Mouse (Mus musculus): Measurements from ENCODE around the gene Slc6a19.

The Slc6a19 gene

DNA sequence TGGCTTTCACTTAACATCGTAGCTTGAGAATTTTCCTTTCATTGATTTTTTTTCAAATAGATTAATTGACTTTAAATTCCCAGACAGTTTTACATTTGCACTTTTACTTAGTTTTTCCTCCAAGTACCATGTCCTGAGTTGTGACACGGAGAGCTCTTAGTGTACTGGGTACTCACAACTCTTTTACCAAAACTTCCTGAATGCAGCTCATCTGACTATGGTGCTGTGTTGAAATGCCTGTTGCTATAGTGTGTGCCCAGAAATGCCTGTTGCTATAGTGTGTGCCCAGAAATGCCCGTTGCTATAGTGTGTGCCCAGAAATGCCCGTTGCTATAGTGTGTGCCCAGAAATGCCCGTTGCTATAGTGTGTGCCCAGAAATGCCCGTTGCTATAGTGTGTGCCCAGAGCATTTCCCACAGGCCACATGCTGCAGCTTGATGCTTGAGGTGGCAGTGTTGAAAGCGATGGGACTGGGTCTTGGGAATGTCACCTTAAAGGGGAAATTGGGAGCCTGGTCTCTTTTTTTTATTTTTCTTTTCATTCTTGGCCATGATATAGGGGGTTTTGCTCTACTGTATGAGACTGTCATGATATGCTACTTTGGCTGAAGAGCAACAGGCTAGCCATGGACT lies at the start of gene Slc6a19:
TSS of gene Slc6a19 (minus strand) at position 172 of the 632 bp plus-strand sequence.
- no peak for DNase-seq (ENCODE audit: low read depth, low spot score)

GRCm38 (mm10) chr13:73751284-73751683 lies 46.6 kb upstream of the Slc6a19 start:
- DNase-seq (ENCODE audit: low read depth, low spot score): no peak

GRCm38 (mm10) chr13:73750435-73750834 lies 45.8 kb upstream of the Slc6a19 start:
- no peak for DNase-seq (ENCODE audit: low read depth, low spot score)

GRCm38 (mm10) chr13:73748663-73749440 lies 44.2 kb upstream of the Slc6a19 start:
- DNase-seq (ENCODE audit: low read depth, low spot score): peak; percentile 73

DNA sequence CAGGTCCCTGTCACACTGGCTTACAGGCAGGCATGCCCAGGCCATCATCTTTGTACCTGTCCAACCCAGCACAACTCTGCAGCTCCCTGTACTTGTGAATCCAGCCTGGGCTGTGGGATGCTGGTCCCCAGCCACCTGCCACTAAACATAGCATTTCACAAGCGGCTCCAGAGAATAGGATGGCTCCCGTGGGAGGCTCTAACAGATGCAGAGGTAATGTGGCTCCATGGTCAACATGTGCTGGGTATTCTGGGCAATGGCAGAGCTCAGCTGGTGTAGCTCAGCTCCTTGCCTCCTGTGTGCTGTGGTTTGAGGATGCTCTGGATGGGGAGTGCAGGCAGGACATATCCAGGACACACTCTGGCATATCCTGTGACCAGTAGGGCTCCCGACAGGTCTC lies 39.0 kb upstream of the Slc6a19 start:
- DNase-seq (ENCODE audit: low read depth, low spot score): no peak

- DNase-seq (ENCODE audit: low read depth, low spot score): no peak
Measured at GRCm38 (mm10) chr13:73742944-73743343, 38.3 kb upstream of the Slc6a19 start.

DNA sequence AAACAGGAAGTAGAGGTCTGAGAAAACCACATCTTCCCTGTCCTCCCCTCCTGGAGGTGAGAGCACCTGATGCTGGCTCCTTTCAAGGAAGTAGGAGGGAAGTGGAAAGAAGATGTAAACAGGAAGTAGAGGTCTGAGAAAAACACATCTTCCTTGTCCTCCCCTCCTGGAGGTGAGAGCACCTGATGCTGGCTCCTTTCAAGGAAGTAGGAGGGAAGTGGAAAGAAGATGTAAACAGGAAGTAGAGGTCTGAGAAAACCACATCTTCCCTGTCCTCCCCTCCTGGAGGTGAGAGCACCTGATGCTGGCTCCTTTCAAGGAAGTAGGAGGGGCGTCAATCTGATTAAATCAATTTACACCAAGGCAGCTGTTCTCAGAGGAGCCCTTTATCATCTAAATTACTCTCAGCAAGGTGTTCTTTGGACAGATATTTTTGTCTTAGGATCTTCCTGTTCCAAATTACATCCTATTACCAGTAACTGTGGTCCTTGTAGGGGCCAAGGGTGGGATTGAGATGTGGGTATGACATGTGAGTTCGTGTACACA lies 35.8 kb upstream of the Slc6a19 start:
- peak; percentile 40 for DNase-seq (ENCODE audit: low read depth, low spot score)

DNA sequence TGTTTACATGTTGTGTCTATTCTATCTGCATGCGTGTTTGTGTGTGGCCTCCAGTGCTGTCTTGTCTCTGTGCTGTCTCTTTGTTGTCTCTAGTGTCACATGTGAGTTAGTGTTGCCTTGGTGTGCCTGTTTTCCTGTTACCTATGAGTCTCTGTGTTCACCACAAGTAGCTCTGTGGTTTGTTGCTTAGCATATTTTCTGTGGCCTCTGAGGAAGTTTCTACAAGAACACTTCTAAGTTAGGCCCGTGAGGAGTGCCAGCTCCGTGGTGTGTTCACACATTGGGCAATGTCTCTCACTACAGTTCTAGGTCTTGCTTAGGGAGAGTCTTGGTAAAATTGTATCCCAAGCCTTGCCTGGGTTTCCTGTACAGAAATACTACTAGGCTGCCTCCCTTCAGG lies 32.3 kb upstream of the Slc6a19 start:
- peak; percentile 76 for DNase-seq (ENCODE audit: low read depth, low spot score)

- no peak for DNase-seq (ENCODE audit: low read depth, low spot score)
Measured at GRCm38 (mm10) chr13:73735928-73736327, 31.3 kb upstream of the Slc6a19 start.

DNA sequence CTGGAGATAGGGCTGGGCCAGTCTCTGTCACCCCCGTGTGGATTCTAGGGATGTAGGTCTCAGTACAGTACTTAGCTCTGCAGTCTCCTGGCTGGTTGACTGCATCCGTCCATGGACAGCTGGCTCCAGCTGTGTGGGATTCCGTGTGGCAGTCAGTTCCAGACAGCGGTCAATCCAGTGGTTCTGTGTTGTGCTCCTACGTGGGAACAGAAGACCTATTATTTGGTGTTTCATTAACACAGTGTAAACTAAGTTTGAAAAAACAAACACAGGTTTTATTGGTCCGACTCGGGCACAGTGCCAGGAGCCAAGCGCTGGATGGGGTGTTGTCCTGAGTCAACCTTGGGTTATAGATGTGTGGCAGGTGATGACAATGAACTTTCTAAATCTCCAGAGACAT lies 30.6 kb upstream of the Slc6a19 start:
- DNase-seq (ENCODE audit: low read depth, low spot score): no peak

DNA sequence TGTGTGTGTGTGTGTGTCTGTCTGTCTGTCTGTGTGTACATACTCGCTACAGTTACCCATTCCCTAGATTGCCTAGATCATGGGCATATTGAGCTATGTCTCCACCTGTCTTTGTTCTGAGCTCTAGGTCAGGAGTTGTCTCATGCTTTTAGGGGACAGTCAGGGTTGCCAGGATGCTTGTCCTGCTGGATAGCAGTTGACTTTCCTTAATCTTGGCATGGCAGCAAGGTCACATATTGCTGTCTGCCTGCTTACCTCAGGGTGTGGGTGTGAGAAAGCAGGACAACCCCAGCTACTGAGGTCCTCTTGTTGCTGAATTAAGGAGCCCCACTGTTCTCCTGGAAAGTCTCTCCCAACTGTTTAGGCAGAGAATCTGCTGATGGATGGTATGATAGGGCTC lies 29.7 kb upstream of the Slc6a19 start:
- no peak for DNase-seq (ENCODE audit: low read depth, low spot score)

DNA sequence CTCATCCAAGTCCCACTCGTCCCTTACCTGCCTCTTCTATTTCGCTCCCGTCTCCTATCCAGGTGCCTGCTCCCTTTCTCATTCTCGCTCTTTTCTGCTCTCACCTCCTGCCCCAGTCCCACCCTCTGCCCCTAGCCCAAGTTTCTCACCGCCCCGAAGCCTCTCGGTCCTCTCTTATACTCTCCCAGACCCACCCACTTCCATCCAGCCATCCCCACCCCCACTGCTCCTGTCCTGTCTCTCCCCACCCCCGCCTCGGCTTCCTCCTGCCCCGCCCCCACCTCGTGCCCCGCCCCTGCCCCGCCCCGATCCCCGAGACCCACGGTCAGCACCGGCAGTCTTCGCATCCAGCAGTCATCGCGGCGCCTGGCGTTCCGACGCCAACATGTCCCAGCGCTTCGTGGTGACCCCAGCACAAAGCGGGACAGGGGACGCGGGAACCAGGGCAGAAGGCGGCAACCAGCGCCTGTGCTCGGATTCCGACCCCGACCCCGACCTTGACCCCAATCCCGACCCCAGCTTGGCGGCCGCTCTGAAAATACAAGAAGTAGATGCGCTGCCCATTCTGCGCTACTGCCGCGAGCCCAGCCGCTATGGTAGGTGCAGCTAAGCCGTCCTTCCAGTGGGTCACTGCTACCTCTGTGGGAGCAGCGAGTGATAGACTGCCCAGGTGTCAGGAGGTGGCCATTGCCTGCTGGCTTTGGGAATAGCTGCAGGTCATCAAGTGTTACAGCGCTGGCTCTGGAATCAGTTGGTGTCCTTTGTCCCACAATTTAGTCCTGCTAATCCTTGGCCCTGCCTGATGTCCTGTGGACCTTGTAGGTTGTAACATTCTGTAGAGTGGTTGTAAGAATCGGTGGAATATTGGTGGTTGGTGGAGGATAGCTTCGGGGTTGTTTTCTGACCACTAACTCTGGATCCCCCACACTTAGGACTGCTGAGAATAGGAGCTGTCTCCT lies 28.4 kb upstream of the Slc6a19 start, which contains the start of gene Slc12a7:
TSS of gene Slc12a7 (plus strand) at position 353 of the 959 bp plus-strand sequence.
- peak; percentile 63 for DNase-seq (ENCODE audit: low read depth, low spot score)

GRCm38 (mm10) chr13:73732235-73732634 lies 27.6 kb upstream of the Slc6a19 start:
- DNase-seq (ENCODE audit: low read depth, low spot score): no peak

DNA sequence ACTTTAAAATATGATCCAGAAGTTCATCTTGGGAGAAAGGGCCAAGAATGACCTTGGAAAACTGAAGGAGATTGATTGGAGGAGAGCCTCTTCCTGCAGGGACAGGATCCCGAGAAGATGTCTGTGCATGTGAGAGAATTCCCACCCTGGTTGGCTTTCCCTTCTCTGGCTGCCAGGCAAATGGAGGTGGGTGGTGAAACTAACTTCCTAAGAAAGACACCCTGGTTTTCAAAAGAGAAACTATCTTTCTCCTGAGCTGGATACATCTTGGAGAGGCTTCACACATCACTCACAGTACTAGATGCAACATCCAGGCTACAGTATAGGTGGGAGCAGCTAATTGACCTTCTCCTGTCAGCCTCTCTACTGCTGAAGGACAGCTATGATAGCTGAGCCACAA lies 26.2 kb upstream of the Slc6a19 start:
- DNase-seq (ENCODE audit: low read depth, low spot score): no peak

GRCm38 (mm10) chr13:73728633-73729032 lies 24.0 kb upstream of the Slc6a19 start:
- DNase-seq (ENCODE audit: low read depth, low spot score): no peak

GRCm38 (mm10) chr13:73727621-73728025 lies 23.0 kb upstream of the Slc6a19 start:
- DNase-seq (ENCODE audit: low read depth, low spot score): no peak

DNA sequence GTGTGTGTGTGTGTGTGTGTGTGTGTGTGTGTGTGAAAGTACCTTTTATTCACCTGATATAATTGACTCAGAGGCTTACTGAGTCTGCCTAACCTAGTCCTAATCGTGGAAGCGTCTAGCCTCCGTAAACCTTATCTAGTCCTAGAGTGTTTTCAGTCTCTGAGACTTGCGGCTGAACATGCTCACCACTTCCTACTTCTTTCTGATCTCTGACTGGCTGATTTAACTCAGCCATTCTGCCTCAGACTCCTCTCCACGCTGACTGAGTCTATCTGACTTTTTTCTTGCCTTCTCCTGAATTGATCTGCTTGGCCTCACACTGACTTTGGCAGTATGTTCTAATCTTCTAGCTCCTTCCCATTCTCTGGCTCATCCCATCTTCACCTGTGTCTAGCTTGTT lies 20.6 kb upstream of the Slc6a19 start:
- peak; percentile 78 for DNase-seq (ENCODE audit: low read depth, low spot score)

GRCm38 (mm10) chr13:73723081-73723668 lies 18.5 kb upstream of the Slc6a19 start:
- DNase-seq (ENCODE audit: low read depth, low spot score): peak; percentile 71

DNA sequence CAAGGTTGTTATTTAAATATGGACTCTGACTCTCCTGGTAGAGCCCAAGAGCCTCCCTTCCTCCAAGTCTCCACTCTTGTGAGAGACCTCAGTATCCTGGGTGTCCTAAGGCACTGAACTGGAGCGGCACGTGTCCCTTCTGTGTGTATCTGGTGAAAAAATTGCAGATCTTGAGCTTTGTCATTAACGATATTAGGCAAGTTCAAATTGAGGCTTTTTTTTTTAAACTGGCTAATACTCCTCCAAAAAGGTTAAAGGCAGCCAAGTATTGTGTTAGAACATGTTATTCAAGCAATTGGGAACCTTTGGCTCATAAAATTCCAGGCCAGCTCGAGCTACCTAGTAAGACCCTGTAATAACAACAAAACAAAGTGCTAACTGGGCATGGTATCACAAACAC lies 15.6 kb upstream of the Slc6a19 start:
- no peak for DNase-seq (ENCODE audit: low read depth, low spot score)

GRCm38 (mm10) chr13:73718225-73718624 lies 13.6 kb upstream of the Slc6a19 start:
- DNase-seq (ENCODE audit: low read depth, low spot score): peak; percentile 92

DNA sequence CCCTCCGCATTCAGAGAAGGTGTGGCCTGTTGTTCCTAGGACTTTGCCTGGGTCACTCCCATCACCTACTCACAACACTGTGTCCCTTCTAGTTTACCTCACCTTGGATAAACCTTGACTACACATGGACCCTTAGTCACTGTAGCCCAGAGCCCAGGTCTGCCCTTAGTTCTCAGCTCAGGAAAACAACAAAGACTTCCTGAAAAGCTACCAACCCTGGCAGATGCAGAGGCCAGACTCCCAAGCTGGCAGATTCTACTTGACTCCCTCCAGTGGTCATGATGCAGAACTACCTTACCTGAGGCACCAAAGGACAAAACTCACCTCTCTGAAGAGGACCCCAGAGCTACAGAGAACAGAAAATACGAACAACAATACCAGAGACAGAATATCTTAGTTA lies 9.4 kb upstream of the Slc6a19 start:
- DNase-seq (ENCODE audit: low read depth, low spot score): peak; percentile 70

Measured in CD4-positive, CD25-positive, alpha-beta regulatory T cell, adult 2 months (primary cell).